Mouse (Mus musculus) cerebellum, adult 18-20 months (tissue): ENCODE results near the gene Six3.

Experiments
- DNase-seq, 2 experiments: peaks; one replicate each; pipeline ENCODE4 v3.0.0; 2021

Gene Six3

DNA sequence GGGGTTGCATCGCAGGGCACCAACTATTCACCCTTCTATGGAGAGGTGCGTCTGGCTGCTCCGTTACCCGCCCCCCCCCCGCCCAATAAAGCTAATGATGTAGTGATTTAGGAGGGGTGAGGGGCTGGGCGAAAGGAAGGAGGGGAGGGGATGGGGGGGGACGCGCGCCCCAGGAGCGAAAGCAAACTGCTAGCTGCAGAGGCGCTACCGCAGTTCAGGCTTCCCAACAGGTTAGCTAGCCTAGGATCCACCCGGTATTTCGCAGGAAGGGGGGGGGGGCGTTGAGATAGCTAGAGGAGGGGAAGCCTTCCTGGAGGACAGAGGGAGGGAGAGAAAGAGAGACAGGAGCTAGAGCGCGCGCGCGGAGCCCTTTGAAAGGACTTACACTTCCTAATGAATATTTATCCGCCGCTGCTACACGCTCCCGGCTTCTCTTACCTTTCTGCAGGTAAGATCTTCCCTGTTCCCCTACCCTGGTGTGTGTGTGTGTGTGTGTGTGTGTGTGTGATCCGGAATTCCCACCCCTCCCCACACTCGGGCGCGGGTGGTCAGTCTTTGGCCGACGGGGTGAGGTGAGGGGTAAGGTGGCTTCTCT lies at the start of gene Six3:
TSS of gene Six3 (plus strand) at position 343 of the 595 bp plus-strand sequence.
- DNase-seq = no peak

- DNase-seq = no peak
Observed at GRCm38 (mm10) chr17:85564107-85564506, 49.3 kb upstream of the Six3 start.

DNA sequence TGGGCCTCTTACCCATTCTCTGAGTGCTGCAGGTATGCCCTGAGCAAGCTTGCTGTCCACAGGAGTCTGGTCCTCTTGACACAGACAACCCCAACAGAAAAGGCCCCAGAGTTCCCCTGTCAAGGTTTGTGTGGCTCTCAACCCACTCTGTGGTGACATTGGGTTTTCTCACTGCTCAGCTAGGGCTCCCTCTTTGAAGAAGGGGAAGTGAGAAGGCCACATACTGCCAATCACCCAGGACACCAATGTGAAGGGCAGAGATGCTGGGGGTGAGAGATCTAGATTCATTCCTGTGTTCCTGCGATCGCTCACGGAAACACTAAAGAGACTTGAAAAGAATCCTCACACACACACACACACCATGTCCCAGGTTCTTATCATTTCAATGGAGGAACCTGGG lies 39.4 kb upstream of the Six3 start:
- no peak for DNase-seq

DNA sequence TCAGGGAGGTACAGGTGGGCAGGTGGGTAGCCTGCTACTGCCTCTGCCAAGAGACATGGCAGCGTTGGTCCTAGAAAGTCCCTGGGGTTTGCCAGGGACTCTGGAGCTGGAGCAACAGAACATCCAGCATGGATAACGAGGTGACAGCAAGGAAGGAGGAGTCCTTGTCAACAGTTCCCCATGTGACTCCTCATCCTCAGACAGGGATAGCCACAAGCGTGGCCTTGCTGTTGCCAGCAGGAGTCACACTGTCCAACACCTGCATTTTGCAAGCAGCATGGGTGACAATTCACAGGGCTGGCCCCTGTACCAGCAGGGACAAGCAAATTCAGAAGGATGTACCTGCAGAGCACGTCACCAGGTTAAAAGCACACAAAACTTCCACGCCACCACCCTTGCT lies 35.1 kb upstream of the Six3 start:
- DNase-seq = no peak

- DNase-seq = no peak
Observed at GRCm38 (mm10) chr17:85579350-85579749, 34.1 kb upstream of the Six3 start.

GRCm38 (mm10) chr17:85580221-85580620 lies 33.2 kb upstream of the Six3 start:
- DNase-seq = no peak

- no peak for DNase-seq
Observed at GRCm38 (mm10) chr17:85584170-85584569, 29.2 kb upstream of the Six3 start.

- no peak for DNase-seq
Observed at GRCm38 (mm10) chr17:85584573-85584972, 28.8 kb upstream of the Six3 start.

DNA sequence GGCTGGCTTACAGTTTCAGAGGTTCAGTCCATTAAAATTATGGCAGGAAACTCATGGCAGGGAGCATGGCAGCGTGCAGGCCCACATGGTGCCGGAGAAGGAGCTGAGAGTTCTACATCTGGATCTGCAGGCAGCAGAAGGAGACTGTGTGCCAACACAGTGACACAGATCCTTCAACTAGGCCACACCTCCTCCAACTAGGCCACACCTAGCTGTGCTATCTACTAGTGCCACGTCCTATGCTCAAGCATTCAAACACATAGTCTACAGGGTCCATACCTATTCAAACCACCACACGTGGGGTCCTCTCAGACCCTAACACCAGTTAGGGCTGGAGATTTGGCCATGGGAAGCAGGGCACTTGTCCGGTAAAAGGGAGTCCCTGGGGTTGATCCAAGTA lies 27.6 kb upstream of the Six3 start:
- no peak for DNase-seq

DNA sequence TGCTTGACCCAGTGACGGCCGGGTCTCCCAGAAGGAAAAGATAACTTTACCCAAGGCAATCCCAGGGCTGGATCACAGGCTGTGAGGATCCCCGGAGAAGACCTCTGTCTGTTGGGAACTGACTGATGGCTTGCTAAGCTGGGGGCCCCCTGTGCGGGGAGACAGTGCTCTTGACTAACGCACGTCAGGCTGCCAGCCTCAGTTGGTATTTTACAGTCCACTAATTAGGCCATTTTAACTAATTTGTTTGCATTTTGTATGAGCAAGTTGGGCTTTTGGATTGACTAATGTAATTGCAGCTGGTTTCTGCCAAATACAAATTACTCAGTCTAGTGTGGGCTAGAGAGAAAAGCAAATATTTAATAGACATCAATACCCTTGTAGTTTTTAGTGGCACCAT lies 21.4 kb upstream of the Six3 start:
- no peak for DNase-seq

GRCm38 (mm10) chr17:85595853-85596252 lies 17.6 kb upstream of the Six3 start:
- DNase-seq = no peak

DNA sequence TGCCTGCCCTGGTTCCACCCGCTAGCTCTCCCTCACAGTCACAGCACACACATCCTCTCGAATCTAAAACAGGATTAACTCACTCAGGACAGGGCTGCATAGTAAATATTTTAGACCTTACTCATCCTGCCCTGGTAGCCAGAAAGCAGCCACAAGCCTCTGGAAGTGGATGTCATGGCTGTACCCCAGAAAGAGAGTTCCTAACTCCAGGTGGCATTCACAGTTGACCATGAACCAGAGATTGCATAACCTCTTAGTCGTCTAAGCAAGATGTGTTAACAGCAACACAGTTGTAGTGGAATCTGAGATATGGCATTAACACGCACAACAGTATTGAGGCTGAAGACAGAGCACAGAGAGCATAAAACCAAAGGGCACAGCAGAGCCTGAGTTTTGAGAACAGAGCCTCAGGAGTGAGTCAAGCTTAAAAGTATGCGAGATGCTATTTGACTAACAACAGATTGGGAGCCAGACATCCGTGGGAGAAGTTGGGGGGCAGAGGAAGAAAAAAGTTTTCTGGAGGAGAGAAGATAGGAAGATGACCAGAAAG lies 17.0 kb upstream of the Six3 start:
- no peak for DNase-seq

DNA sequence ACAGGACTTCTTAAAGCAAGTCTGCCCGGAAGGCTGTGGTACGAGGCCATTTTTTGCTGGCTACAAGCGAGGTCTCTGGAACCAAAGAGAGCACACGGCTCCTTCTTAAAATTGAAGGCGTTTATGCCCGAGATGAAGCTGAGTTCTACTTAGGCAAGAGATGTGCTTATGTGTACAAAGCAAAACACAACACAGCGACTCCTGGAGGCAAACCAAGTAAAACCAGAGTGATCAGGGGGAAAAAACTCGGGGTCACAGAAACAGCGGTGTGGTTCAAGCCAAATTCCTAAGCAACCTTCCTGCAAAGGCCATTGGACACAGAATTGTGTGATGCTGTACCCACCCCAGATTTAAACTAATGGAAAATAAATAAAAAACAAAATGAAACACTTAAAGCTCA lies 13.9 kb upstream of the Six3 start:
- DNase-seq = no peak

GRCm38 (mm10) chr17:85606463-85606862 lies 6.9 kb upstream of the Six3 start:
- DNase-seq = no peak

GRCm38 (mm10) chr17:85607556-85608365 lies 5.6 kb upstream of the Six3 start:
- DNase-seq = no peak

DNA sequence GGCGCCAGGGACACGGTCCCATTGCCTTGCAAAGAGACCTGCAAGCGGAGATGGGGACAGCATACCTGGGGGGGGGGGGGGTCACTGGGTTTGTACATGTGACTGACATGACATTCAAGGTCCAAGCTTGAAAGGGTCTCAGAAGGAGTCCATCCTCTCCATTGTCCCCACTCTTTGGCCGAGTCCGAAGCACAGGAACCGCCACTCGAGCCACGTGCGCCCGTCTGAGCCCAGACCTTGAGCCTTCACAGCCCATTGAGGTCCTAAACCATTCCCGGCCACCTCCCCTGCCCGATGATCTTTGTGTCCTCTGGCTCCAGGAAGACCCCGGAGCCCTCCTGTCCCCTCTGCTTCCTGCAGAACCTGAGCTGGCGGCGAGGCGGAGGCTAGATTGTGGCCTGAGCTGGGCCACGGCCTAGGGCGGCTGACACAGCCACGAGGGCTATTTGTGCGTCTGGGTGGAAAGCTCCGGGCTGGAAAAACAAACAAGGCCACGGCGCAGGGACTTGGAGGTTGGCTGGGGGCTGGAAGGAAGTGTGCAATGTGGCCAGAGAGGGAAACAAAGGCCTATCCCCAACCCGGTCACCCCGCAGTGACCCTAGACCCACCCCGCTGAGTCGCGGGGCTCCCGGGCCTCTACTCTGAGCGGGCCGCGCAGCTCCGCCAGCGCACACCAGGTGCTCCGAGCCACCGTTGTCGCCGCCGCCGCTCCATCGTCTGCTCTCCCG lies 4.9 kb upstream of the Six3 start:
- no peak for DNase-seq

DNA sequence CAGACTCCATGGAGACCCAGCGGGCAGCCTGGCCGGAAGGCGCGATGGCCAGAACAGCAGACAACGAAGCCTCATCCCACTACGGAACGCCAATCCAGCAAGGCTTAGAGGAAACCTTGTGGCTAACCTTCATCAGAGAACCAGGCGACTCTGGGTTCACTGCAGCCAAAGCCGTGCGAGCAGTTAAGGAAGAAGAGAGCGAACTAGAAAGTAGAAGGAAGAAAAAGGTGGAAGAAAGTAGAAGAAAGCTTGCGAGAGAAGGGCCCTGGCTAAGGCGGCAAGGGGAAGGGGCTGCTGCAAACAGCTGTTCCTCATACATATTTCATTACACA lies 4.3 kb upstream of the Six3 start:
- DNase-seq = no peak

GRCm38 (mm10) chr17:85609621-85610392 lies 3.6 kb upstream of the Six3 start:
- no peak for DNase-seq

DNA sequence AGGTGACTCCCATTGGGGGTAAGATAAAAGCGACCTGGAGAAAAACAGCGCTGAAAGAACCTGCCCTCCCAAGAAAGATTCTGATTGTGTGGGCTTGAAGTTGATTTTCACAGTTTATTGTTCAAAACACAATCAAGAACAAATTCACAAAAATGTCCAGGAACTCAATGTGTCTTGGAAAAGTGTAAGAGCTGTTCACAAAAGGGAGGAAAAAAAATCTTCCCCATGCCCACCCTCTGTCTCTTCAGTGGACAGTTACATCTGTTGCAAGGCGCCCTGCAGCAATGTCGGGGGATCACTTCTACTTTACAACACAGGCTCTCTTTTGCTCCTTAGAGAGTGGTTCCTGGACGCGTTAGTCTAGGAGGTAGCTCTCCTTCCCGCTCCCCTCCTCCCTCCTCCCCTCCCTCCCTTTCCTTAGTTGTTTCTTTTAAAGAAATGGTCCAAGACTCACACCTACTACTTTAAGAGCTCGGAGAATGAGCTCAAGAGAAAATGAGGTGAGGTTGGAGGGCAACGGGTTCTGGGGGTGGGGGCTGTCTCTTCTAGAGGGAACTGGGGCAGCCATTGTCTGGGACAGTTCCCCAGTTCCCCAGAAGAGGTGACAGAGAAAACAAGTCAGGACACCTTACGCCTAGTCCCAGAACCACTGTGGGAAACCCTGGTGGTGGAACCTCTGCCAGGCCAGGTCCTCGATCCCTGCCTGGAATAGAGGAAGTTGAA lies 2.9 kb upstream of the Six3 start:
- no peak for DNase-seq

DNA sequence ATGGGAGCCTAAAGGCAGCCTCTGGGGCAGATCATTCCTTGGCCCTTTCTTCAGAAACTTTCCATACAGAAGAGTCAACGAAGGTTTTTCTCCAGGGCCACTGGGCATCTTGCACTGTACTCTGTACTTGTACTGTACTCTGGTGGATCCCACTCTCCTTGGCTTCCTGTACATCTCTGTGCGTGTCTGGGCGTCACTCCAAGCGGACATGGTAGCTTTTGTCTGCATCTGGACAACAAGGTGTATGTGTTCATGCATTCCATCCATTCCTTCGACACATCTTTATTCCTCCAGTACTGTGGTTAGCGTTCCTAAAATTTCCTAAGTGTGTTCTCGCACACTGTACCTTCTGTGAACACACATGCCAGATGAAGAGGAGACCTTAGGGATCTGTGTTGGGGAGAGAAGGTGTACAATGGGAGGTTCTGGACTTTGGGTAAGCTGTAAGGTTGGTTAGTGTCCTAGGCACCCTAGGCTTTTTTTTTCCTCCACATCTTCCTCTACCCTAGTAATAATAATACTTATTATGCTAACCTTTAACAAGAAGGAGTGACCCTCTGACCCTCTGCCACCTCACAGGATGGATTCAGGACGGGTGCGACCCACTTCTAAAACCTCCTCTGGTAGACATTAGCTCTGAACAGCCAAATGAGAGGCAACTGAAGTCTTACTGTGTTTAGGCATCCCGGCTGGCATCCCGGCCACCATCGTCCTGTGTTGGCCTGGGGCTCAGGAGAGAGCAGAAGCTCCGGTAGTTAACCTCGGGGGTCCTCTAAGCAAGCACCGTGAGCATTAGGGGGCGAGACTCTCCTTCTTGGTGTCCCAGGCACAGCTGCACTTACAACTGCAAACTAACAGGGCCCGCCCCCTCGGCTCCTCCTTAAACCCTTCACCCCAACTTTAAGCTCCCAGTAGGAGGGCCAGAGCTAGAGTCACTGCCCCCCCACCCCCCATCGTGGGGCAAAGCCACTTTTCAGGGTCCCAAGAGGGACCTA lies 1.6 kb upstream of the Six3 start:
- no peak for DNase-seq
